Mouse (Mus musculus): Measurements from ENCODE around the gene Gm20547. TPM values are rescaled to one million over a fixed set of nuclear protein-coding genes. Genes with fewer than 3 reads are reported as not detected.

The Gm20547 gene
- total and polyA plus RNA-seq, 3 experiments = 0.03 TPM; not detected in 2

DNA sequence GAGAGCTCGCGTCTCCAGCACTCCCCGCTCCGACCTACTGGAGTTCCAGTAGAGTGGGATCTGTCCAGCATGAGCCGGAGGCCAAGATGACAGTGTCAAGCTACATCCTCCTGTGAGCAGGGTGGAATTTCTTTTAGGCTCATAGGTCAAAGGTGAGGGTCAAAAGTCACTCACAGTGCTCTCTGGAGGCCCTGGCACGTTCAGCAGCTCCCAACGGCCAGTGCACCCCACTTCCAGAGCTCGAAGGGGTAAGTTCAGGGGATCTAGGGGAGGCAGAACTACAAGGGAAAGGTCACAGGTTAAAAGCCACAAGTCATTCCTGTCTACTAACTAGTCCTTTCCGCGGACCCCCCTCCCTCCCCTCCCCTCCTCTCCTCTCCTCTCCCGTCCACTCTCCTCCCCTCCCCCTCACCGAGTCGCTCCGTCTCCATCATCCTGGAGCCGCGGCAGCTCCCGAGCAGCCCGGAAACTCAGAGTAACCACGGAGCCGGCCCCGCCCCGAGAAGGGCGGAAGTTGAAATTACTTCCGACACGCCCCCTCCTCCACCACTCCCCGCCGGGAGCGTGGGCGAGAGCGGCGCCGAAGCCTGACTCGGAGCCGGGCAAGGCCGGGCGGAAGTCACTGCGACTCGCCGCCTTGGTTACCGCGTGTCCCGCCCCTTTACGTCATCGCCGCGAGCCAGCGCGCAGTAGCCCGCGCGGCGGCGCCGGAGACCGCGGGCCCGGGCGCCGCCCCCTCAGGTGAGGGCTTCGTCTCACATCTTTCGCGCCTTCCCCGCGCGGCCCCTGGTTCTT is 31.9 kb downstream of the Gm20547 start, which contains the start of the genes Skiv2l and Nelfe (continued):
- TF ChIP-seq CHD1 (IDR thresholded peaks at IDR 0.05; ENCODE audit: low read depth, low read length) (no peak), MXI1 (IDR thresholded peaks at IDR 0.05; ENCODE audit: low read depth, low read length) (peak; percentile 97), CHD2 (IDR thresholded peaks at IDR 0.05; ENCODE audit: low read length) (peak; percentile 50), ELF1 (IDR thresholded peaks at IDR 0.05; ENCODE audit: low read depth, low read length) (peak; percentile 100), EP300 (IDR thresholded peaks at IDR 0.05; ENCODE audit: low read depth in 1 of 2, low read length in 2 of 2) (no peak), NRF1 (IDR thresholded peaks at IDR 0.05; ENCODE audit: insufficient read depth, low read depth, low read length, poor library complexity, severe bottlenecking) (peak; percentile 70), MYC (IDR thresholded peaks at IDR 0.05; ENCODE audit: low read depth, low read length) (peak; percentile 44; the same call in 1 of the 2 replicates), E2F4 (IDR thresholded peaks at IDR 0.05; ENCODE audit: borderline replicate concordance, low read depth, low read length) (peak; percentile 83; the same call in 1 of the 2 replicates), HCFC1 (IDR thresholded peaks at IDR 0.05; ENCODE audit: low read depth, low read length) (peak; percentile 96), USF2 (IDR thresholded peaks at IDR 0.05; ENCODE audit: borderline replicate concordance in 1 of 2, insufficient read depth in 1 of 2, low read depth in 1 of 2, low read length in 2 of 2) (no peak), ZKSCAN1 (IDR thresholded peaks at IDR 0.05; ENCODE audit: low read depth, low read length) (no peak)

DNA sequence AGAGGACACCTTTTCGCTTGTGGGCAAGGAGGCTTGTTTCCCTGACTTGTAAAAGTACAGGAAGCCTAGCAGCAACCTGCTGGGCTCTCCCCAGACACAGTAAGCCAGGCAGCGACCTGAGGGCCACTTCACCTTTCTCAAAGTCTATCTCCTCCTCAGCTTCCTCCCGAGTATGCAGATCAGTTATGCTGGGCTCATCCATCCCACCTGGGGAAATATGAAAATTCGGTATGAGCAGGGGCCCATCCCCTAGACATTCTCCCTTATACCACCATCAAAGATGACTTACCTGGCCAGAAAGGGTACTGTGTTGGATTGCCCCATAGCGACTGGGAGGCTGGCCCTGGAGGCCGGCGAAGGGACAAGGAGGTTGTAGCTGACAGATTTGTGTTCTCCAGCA is 34.2 kb downstream of the Gm20547 start:
- Histone ChIP-seq H3K36me3 (ENCODE audit: control insufficient read depth in 1 of 2, insufficient read depth in 2 of 2, low read length in 2 of 2) (peaks cover 1 to 5% of the 10 kb centered on the region in 2 experiments), H3K9ac (ENCODE audit: control insufficient read depth, low read depth, low read length, poor library complexity, severe bottlenecking) (no peak overlapping the region), H3K27me3 (ENCODE audit: control insufficient read depth in 1 of 2, insufficient read depth in 2 of 2, low read length in 2 of 2) (no peaks in the 10 kb centered on the region), H3K27ac (ENCODE audit: control insufficient read depth, low read depth, low read length) (no peak overlapping the region), H3K9me3 (replicated peaks; ENCODE audit: insufficient read depth, low read length) (no peaks in the 10 kb centered on the region), H3K79me2 (ENCODE audit: control insufficient read depth, insufficient read depth, low read length, poor library complexity) (peaks cover 15% of the 10 kb centered on the region), H3K4me3 (ENCODE audit: control insufficient read depth in 1 of 2, insufficient read depth in 1 of 2, low read depth in 2 of 2, low read length in 2 of 2) (no peak overlapping the region), H3K4me1 (ENCODE audit: control insufficient read depth in 1 of 2, insufficient read depth in 2 of 2, low read length in 2 of 2) (peaks cover 0 to 3% of the 10 kb centered on the region in 2 experiments; a peak in 2 of 4 replicates)
- DNase-seq (ENCODE audit: low read depth, low spot score) = no peak
- no peak for TF ChIP-seq TBP (IDR thresholded peaks at IDR 0.05; ENCODE audit: low read depth, low read length)
- no peak for TF ChIP-seq NELFE (IDR thresholded peaks at IDR 0.05; ENCODE audit: low read depth, low read length)
- TF ChIP-seq TAL1 (IDR thresholded peaks at IDR 0.05; ENCODE audit: low read length) = no peak
- no peak for TF ChIP-seq POLR2A (IDR thresholded peaks at IDR 0.05; ENCODE audit: control insufficient read depth in 1 of 2, insufficient read depth in 1 of 2, low read depth in 1 of 2, low read length in 2 of 2, poor library complexity in 1 of 2)
- TF ChIP-seq ZC3H11A (IDR thresholded peaks at IDR 0.05; ENCODE audit: low read depth, low read length) = no peak
- no peak for TF ChIP-seq MEF2A (IDR thresholded peaks at IDR 0.05; ENCODE audit: extremely low read depth, insufficient replicate concordance, low read depth, low read length, poor library complexity, severe bottlenecking)
- no peak for TF ChIP-seq ZKSCAN1 (IDR thresholded peaks at IDR 0.05; ENCODE audit: low read depth, low read length)
- TF ChIP-seq KAT2A (conservative IDR thresholded peaks at IDR 0.05; ENCODE audit: low read depth, low read length) = no peak
- no peak for TF ChIP-seq MYB (IDR thresholded peaks at IDR 0.05; ENCODE audit: low read depth, low read length)

Measured in MEL (cell line).